Mouse (Mus musculus): ENCODE measurements around the gene Eps15. TPM values are rescaled to one million over a fixed set of nuclear protein-coding genes. Genes with fewer than 3 reads are reported as not detected.

Eps15 gene
- polyA plus RNA-seq, 1 experiment from 2014 or later = 41.8 TPM

DNA sequence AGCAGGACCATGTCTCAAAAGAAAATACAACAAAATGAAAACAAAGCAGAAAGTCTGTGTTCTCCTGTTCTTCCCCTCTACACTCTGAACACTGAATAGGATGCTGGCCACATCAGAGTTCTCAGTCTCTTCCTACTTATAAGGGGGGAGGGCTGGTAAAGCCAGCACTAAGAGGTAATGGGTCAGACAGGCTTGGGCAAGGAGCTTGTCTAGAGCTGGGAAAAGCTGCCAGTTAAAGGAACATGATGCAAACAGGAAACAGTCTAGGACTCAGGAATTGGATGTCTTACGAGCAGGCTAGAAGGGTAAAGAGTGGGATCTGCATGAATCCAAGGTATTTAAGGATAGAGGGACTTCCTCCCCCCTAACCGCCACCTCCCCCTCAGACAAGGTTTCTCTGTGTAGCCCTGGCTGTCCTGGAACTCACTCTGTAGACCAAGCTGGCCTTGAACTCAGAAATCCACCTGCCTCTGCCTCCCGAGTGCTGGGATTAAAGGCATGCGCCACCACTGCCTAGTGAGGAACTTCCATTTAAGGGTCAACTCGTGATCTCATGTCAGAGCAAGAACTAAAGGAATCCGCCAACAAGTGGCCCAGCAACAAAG lies 35.0 kb upstream of the Eps15 start:
- WGBS = 79% methylated on average over 6 of the region's 6 CpGs

GRCm38 (mm10) chr4:109251605-109252004 lies 28.5 kb upstream of the Eps15 start:
- Histone ChIP-seq H3K36me3 (ENCODE audit: control insufficient read depth, insufficient read depth, low read length) (no peaks in the 10 kb centered on the region), H3K9me3 (replicated peaks; ENCODE audit: control insufficient read depth, low read length) (no peaks in the 10 kb centered on the region), H3K4me2 (ENCODE audit: low read depth, low read length) (no peak overlapping the region), H3K4me3 (replicated peaks; ENCODE audit: low read length) (no peak overlapping the region), H3K9ac (ENCODE audit: low read length) (no peak overlapping the region), H3K27me3 (ENCODE audit: control insufficient read depth, insufficient read depth, low read length) (no peaks in the 10 kb centered on the region), H3K27ac (ENCODE audit: low read length) (no peak overlapping the region), H3K4me1 (ENCODE audit: control insufficient read depth, insufficient read depth, low read length) (0 out of 2 replicates have a peak, but pooled peaks cover 5% of the 10 kb centered on the region)
- no peak for ATAC-seq (ENCODE audit: insufficient read depth, low FRiP score)
- WGBS = 51% methylated on average over 3 of the region's 3 CpGs

More for the DNA sequence above, 35.0 kb upstream of the Eps15 start:
- Histone ChIP-seq H3K36me3 (ENCODE audit: control insufficient read depth, insufficient read depth, low read length) (no peaks in the 10 kb centered on the region), H3K27ac (ENCODE audit: low read length) (no peak overlapping the region), H3K27me3 (ENCODE audit: control insufficient read depth, insufficient read depth, low read length) (no peaks in the 10 kb centered on the region), H3K4me2 (ENCODE audit: low read depth, low read length) (no peak overlapping the region), H3K4me1 (ENCODE audit: control insufficient read depth, insufficient read depth, low read length) (peaks cover 9% of the 10 kb centered on the region; the same call in 1 of the 2 replicates), H3K9me3 (replicated peaks; ENCODE audit: control insufficient read depth, low read length) (no peaks in the 10 kb centered on the region), H3K4me3 (replicated peaks; ENCODE audit: low read length) (no peak overlapping the region), H3K9ac (ENCODE audit: low read length) (no peak overlapping the region)
- no peak for ATAC-seq (ENCODE audit: insufficient read depth, low FRiP score)

DNA sequence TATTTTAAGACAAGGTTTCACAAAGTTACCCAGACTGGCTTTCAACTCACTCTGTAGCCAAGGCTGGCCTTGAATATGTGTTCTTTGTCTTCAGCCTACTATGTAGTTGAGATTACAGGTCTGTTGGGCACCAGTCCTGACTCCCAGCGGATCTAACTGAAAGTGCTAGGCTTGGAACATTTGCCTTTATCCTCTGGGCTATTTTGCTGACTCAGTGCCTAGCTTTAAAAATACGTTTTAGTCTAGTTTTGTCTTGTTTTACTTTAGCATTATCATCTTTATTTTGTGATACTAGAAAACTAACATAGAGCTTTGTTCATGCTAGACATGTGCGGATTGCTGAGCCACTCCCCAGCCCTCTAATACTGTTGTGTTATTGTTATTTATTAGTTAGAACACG lies 27.9 kb upstream of the Eps15 start:
- WGBS = 75% methylated on average over 4 of the region's 4 CpGs
- Histone ChIP-seq H3K4me3 (replicated peaks; ENCODE audit: low read length) (no peak overlapping the region), H3K36me3 (ENCODE audit: control insufficient read depth, insufficient read depth, low read length) (no peaks in the 10 kb centered on the region), H3K27ac (ENCODE audit: low read length) (no peak overlapping the region), H3K4me2 (ENCODE audit: low read depth, low read length) (no peak overlapping the region), H3K9me3 (replicated peaks; ENCODE audit: control insufficient read depth, low read length) (no peaks in the 10 kb centered on the region), H3K9ac (ENCODE audit: low read length) (no peak overlapping the region), H3K27me3 (ENCODE audit: control insufficient read depth, insufficient read depth, low read length) (no peaks in the 10 kb centered on the region), H3K4me1 (ENCODE audit: control insufficient read depth, insufficient read depth, low read length) (0 out of 2 replicates have a peak, but pooled peaks cover 5% of the 10 kb centered on the region)
- ATAC-seq (ENCODE audit: insufficient read depth, low FRiP score) = no peak

- H3K4me1 ChIP-seq (ENCODE audit: control insufficient read depth, insufficient read depth, low read length) = 0 out of 2 replicates have a peak, but pooled peaks cover 5% of the 10 kb centered on the region
- no peaks in the 10 kb centered on the region for H3K36me3 ChIP-seq (ENCODE audit: control insufficient read depth, insufficient read depth, low read length)
- peak; percentile 37; the same call in 1 of the 2 replicates for ATAC-seq (ENCODE audit: insufficient read depth, low FRiP score)
- H3K27ac ChIP-seq (ENCODE audit: low read length) = peak overlapping the region; percentile 14
- no peaks in the 10 kb centered on the region for H3K27me3 ChIP-seq (ENCODE audit: control insufficient read depth, insufficient read depth, low read length)
- no peak overlapping the region for H3K9ac ChIP-seq (ENCODE audit: low read length)
- H3K4me2 ChIP-seq (ENCODE audit: low read depth, low read length) = peak overlapping the region; percentile 20; the same call in 1 of the 2 replicates
- no peaks in the 10 kb centered on the region for H3K9me3 ChIP-seq (replicated peaks; ENCODE audit: control insufficient read depth, low read length)
- H3K4me3 ChIP-seq (replicated peaks; ENCODE audit: low read length) = no peak overlapping the region
- 37% methylated on average over 11 of the region's 11 CpGs for WGBS
These were observed 26.4 kb upstream of the Eps15 start for GRCm38 (mm10) chr4:109253664-109254151.

- Histone ChIP-seq H3K36me3 (ENCODE audit: control insufficient read depth, insufficient read depth, low read length) (no peaks in the 10 kb centered on the region), H3K4me2 (ENCODE audit: low read depth, low read length) (no peak overlapping the region), H3K9ac (ENCODE audit: low read length) (no peak overlapping the region), H3K4me3 (replicated peaks; ENCODE audit: low read length) (no peak overlapping the region), H3K9me3 (replicated peaks; ENCODE audit: control insufficient read depth, low read length) (no peaks in the 10 kb centered on the region), H3K27ac (ENCODE audit: low read length) (no peak overlapping the region), H3K4me1 (ENCODE audit: control insufficient read depth, insufficient read depth, low read length) (0 out of 2 replicates have a peak, but pooled peaks cover 5% of the 10 kb centered on the region), H3K27me3 (ENCODE audit: control insufficient read depth, insufficient read depth, low read length) (no peaks in the 10 kb centered on the region)
- WGBS = 79% methylated on average over 5 of the region's 5 CpGs
- no peak for ATAC-seq (ENCODE audit: insufficient read depth, low FRiP score)
These were observed 25.6 kb upstream of the Eps15 start for GRCm38 (mm10) chr4:109254511-109254910.

DNA sequence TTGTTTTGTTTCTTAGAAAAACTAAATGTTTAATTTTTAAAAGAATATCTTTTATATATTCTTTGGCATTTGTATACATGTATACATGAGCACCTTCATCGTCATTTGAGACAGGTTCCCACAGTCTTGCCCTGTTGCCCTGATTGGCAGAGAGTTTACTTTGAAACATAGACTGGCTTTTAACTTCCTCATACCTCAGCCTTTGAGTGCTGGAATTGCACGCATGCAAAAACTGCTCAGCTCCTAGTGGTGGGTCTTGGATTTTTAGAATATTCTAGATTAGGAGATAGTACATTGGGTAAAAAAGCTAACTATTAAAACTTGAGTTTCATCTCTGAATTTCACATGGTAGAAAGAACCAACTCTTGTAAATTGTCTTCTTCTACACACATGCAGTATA lies 24.7 kb upstream of the Eps15 start:
- Histone ChIP-seq H3K9me3 (replicated peaks; ENCODE audit: control insufficient read depth, low read length) (no peaks in the 10 kb centered on the region), H3K27me3 (ENCODE audit: control insufficient read depth, insufficient read depth, low read length) (no peaks in the 10 kb centered on the region), H3K27ac (ENCODE audit: low read length) (no peak overlapping the region), H3K4me1 (ENCODE audit: control insufficient read depth, insufficient read depth, low read length) (0 out of 2 replicates have a peak, but pooled peaks cover 5% of the 10 kb centered on the region), H3K4me3 (replicated peaks; ENCODE audit: low read length) (no peak overlapping the region), H3K9ac (ENCODE audit: low read length) (no peak overlapping the region), H3K4me2 (ENCODE audit: low read depth, low read length) (no peak overlapping the region), H3K36me3 (ENCODE audit: control insufficient read depth, insufficient read depth, low read length) (no peaks in the 10 kb centered on the region)
- 39% methylated on average over 2 of the region's 2 CpGs for WGBS
- no peak for ATAC-seq (ENCODE audit: insufficient read depth, low FRiP score)

GRCm38 (mm10) chr4:109255727-109256417 lies 24.2 kb upstream of the Eps15 start:
- no peak overlapping the region for H3K9ac ChIP-seq (ENCODE audit: low read length)
- H3K9me3 ChIP-seq (replicated peaks; ENCODE audit: control insufficient read depth, low read length) = no peaks in the 10 kb centered on the region
- no peak for ATAC-seq (ENCODE audit: insufficient read depth, low FRiP score)
- H3K4me2 ChIP-seq (ENCODE audit: low read depth, low read length) = no peak overlapping the region
- WGBS = 74% methylated on average over 11 of the region's 11 CpGs
- H3K4me1 ChIP-seq (ENCODE audit: control insufficient read depth, insufficient read depth, low read length) = 0 out of 2 replicates have a peak, but pooled peaks cover 5% of the 10 kb centered on the region
- H3K27me3 ChIP-seq (ENCODE audit: control insufficient read depth, insufficient read depth, low read length) = no peaks in the 10 kb centered on the region
- no peaks in the 10 kb centered on the region for H3K36me3 ChIP-seq (ENCODE audit: control insufficient read depth, insufficient read depth, low read length)
- H3K4me3 ChIP-seq (replicated peaks; ENCODE audit: low read length) = no peak overlapping the region
- no peak overlapping the region for H3K27ac ChIP-seq (ENCODE audit: low read length)

DNA sequence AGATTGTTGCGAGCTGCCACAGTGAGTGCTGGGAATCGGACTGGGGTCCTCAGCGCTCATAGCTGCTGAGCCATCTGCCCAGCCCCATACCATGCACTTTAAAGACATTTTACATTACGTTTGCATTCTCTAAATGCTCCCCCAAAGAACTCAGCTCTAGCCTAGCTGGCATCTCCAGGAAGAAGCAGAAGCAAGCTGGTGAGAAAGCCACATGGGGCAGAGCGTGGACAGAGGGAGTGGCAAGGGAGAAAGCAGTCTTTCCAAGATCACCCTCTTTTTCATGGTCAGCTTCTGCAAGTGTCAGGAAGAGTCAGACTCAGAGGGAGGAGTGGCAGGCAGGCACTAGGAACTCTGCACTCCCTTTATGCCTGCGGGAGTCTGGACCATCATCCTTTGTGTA lies 23.3 kb upstream of the Eps15 start:
- 0 out of 2 replicates have a peak, but pooled peaks cover 5% of the 10 kb centered on the region for H3K4me1 ChIP-seq (ENCODE audit: control insufficient read depth, insufficient read depth, low read length)
- no peak for ATAC-seq (ENCODE audit: insufficient read depth, low FRiP score)
- H3K4me3 ChIP-seq (replicated peaks; ENCODE audit: low read length) = no peak overlapping the region
- WGBS = 84% methylated on average over 6 of the region's 6 CpGs
- H3K27me3 ChIP-seq (ENCODE audit: control insufficient read depth, insufficient read depth, low read length) = no peaks in the 10 kb centered on the region
- no peaks in the 10 kb centered on the region for H3K36me3 ChIP-seq (ENCODE audit: control insufficient read depth, insufficient read depth, low read length)
- no peak overlapping the region for H3K27ac ChIP-seq (ENCODE audit: low read length)
- H3K4me2 ChIP-seq (ENCODE audit: low read depth, low read length) = no peak overlapping the region
- no peaks in the 10 kb centered on the region for H3K9me3 ChIP-seq (replicated peaks; ENCODE audit: control insufficient read depth, low read length)
- no peak overlapping the region for H3K9ac ChIP-seq (ENCODE audit: low read length)

- no peak overlapping the region for H3K4me2 ChIP-seq (ENCODE audit: low read depth, low read length)
- no peaks in the 10 kb centered on the region for H3K27me3 ChIP-seq (ENCODE audit: control insufficient read depth, insufficient read depth, low read length)
- no peaks in the 10 kb centered on the region for H3K36me3 ChIP-seq (ENCODE audit: control insufficient read depth, insufficient read depth, low read length)
- H3K4me3 ChIP-seq (replicated peaks; ENCODE audit: low read length) = no peak overlapping the region
- 0 out of 2 replicates have a peak, but pooled peaks cover 5% of the 10 kb centered on the region for H3K4me1 ChIP-seq (ENCODE audit: control insufficient read depth, insufficient read depth, low read length)
- ATAC-seq (ENCODE audit: insufficient read depth, low FRiP score) = no peak
- no peak overlapping the region for H3K9ac ChIP-seq (ENCODE audit: low read length)
- H3K27ac ChIP-seq (ENCODE audit: low read length) = no peak overlapping the region
- H3K9me3 ChIP-seq (replicated peaks; ENCODE audit: control insufficient read depth, low read length) = no peaks in the 10 kb centered on the region
These were observed 22.4 kb upstream of the Eps15 start for GRCm38 (mm10) chr4:109257639-109258038.
